Mouse (Mus musculus) cerebellum, postnatal 14 days (tissue): ENCODE results near the gene Dhcr24.

Experiments used
- DNase-seq, 2 experiments: peaks; one replicate each; pipeline ENCODE4 v3.0.0; 2021; ENCODE audit warnings: mixed read lengths in 2 of 2

The Dhcr24 gene

DNA sequence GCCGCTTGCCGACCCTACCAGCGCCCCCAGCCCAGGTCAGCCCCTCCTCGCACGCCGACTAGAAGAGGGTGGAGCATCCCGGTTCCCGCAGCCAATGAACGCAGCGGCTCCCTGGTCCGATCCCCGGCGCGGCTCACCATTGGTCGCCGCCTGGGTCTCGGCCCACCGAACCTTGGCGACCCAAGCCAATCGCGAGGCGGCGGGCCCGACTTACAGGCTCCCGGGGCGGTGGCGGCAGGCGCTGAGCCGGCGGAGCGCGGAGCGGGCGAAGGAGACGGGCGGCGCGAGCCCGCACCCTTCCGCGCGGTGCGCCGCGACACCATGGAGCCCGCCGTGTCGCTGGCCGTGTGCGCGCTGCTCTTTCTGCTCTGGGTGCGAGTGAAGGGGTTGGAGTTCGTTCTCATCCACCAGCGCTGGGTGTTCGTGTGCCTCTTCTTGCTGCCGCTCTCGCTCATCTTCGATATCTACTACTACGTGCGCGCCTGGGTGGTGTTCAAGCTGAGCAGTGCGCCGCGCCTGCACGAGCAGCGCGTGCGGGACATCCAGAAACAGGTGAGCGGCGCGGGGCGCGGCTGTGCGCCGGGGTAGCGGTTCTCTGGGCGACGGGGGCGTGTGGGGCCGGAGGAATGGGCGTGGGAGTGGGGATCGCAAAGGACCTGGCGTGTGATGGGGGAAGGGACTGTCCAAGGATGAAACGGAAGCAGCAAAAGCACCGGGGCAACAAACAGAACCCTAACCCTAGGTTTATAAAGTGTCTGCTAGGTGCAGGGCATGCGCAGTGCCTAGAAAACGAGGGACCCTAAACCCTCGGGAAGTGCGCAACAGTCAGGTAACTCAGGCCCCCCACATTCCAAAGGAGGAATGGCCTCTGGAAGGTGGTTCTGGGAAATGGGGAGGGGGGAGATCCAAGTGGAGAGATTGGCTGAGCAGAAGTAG is at the start of gene Dhcr24:
Gene Dhcr24 (plus strand): TSS at position 193 of the 936 bp plus-strand sequence.
- DNase-seq: peak; percentile 94 to 96

DNA sequence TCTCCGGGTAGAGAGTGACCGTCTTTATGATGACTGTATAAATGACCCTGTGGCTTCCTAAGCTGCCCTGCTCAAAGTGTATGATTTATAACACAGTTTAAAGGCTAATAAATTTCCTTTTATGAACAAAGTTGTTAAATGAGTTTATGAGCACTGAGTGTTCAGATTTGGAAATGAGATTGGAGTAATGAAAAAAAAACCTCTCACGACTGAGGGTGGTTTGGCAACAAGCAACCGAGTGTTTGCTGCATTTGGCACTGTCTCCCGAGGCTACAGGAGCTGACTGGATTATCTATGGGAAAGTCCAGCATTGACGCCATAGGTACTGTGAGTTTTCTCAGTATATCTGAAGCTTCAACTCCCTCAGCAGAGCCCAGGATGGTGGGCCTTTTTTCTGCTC is 46.2 kb upstream of the Dhcr24 start:
- DNase-seq: no peak

DNA sequence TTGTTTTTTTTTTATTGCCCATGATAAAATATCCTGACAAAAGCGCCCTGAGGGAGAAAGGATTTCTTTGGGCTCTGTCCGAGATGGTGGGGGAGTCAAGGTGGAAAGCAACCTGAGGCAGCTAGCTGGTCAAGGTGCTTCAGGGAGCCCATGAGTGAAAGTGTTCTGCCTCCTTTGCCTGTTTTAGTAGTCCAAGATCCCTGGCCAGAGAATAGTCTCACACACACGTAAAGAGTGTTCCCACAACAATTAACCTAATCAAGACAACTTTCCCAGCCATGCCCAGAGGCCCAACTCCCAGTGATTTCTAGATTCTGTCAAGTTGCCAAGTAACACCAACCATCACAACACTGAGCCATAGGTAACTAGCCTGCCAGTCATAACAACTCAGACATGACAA is 38.3 kb upstream of the Dhcr24 start:
- no peak for DNase-seq

DNA sequence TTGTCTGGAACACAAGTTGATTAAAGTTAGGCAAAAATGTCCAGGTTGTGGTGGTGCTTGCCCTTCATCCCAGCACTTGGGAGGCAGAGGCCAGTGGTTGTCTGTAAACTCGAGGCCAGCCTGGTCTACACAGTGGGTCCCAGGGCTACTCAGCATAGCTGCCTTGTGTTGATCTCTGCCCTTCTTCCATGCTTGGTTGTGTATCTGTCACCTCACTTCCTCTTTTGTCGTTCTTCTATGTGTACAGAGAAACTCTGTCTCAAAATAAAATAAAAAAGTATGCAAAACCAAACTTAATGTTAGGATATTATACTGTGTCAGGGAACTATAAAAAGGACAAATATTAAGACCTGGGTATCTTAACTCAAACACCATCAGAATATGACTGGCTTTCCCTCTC is 36.7 kb upstream of the Dhcr24 start:
- DNase-seq: no peak

DNA sequence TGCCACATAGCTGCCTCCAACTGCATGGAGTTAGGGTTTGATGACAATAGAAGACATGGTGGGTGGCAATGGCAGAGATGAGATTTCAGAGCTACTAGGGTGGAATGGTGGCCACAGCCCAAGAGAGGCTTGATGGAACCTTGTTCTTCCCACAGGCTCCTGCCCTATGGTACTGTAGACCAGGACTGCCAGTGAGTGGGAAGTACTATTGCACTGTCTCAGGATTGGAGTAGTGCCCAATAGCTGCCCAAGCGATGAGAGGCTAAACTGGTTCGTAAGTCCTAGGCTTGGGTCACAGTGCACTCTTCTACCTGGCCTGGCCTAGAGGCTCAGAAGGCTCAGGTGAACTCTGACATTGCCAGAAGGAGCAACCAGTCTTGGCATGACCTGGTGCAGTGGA is 35.8 kb upstream of the Dhcr24 start:
- DNase-seq: no peak

DNA sequence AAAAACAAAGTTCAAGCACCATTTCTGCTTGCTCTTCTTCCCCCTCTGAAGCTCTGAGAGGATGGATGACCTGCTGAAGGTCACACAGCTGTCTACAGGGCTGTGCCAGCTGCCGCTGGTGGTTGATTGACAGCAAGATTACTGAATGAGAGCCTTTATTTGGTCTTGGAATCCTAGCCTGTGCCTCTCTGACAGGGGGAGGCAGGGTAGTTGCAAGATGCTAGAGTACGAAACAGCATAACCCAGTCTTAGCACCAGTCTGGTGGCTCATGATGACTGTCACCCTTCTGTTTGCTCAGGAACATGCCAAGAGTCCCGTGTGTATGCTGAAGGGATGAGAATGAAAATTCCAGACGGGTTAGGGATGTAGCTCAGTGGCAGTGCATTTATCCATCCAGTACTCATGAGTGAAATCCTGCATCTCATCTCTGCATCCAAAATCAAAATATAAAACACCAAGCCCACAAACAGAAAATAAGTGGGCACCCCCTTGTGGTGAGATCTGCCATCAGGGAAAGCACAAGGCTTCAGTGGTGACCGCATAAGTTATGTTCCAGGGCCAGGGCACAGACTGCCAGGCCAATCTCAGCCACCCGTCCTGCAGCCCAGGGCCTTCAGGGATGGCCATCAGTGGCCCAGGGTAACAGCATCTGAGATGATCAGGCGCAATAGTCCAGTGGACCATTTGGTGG is 32.8 kb upstream of the Dhcr24 start:
- peak; percentile 30 to 59 for DNase-seq

DNA sequence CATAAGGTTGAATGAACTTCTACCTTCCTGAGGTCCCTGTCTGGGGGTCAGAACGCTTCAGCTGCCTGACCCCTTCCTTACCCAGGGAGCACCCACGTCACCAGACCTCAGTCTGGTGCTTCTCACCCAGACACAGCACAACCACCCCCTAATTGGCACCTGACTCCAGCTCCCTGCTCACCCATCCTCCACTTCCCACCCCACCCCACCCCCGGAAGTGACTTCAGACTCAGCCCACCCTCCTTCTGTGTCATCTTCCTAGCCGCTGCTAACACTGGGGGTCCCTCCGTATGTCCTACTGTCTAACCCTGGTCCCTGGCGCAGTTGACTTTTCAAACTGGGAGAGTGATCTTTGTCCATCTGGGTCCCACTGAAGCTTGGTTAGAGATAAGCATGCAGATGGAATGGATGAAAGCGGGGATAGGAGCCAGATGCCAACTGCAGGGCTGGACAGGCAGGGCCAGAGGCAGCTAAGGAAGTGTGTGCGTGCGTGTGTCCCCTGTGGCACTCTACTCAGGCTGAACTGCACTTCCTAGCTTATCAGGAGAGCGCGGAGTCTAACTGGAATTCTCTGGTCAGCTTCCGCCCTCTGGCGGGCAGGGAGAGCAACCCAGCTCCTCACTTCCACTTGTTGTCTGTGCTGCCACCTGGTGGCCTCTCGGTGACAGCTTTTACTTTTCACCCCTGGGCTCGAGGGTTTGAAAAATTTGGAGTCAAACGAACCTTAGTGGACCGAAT is 31.3 kb upstream of the Dhcr24 start:
- peak; percentile 95 to 97 for DNase-seq

DNA sequence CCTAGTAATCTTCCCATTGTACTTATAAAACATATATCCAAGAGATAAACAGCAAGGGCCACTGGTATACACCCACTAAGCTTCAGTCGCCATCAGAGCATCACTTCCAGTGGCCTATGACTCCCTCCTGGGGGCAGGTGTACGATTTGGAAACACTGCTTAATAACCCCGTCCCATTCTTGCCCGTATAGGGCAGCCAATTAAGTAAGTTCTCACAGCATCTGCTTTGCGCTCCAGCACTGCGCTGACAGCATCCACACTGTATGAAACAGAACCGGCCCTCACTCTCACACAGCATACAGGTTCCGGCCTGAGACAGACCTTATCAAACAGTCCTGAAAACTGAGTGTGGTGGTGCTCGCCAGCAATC is 30.7 kb upstream of the Dhcr24 start:
- peak in 1 of 2 experiments; percentile 10 for DNase-seq

DNA sequence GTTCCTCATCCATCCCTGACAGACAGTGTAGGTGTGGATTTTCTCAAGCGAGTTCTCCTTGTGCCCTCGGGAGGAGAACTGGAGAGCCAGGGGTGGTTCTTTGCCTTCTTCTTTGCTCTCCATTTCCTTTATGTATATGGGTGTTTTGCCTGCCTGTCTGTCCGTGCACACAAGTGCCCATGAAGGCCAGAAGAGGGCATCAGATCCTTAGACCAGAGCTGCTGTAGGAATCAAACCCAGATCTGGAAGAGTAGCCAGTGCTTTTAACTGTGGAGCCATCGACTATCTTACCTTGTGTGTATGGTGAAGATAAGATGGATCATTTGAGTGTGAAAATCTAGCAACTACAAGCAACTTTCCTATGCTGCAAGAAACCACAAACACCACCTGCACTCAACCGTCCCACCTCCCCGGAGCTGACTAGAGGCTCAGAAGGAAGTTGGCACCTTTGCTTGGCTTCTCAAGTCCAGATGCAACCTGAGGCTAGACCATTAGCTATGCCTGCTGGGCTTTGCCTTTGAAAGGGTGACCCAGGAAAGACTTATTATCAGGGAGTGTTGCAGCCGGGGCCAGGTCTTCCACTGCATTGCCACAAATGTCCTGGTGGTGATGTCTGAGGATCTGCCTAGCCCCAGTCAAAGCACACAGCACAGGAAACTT is 27.3 kb upstream of the Dhcr24 start:
- no peak for DNase-seq

DNA sequence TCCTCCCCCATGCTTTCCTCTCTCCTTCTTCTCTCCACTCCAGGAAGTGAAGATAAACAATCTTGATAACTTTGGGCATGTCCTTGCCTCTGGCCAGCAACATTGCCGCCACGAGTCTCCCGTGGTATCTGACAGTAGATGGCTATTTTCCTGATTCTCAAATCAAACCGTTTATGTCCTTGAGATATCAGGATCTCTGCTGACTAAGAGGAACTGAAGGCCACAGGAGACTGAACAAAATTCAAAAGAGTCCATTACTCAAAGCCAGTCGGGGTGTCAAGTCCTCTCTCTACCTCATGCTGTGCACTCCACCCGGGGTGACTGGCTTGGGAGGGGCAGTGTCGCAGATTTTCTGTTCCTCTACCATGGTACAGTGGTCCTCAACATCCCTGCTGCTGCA is 26.6 kb upstream of the Dhcr24 start:
- no peak for DNase-seq

DNA sequence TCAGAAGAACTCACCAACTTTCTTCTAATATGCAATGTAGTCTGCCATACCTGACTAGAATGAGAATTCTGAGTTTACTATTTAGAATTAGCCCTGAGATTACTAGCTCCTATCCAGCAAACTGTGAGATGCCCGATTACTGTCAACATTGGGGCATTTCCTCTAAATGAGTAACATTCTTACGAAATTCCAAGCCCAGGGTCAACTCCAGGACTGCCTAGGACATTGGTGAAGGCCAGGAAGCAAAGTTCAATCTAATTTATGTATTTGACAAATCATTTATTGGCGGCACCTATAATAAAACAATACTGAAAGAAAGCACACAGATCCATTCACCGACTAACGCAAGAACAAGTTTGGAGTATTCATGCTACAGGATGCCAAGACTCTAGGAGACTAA is 21.1 kb upstream of the Dhcr24 start:
- no peak for DNase-seq

DNA sequence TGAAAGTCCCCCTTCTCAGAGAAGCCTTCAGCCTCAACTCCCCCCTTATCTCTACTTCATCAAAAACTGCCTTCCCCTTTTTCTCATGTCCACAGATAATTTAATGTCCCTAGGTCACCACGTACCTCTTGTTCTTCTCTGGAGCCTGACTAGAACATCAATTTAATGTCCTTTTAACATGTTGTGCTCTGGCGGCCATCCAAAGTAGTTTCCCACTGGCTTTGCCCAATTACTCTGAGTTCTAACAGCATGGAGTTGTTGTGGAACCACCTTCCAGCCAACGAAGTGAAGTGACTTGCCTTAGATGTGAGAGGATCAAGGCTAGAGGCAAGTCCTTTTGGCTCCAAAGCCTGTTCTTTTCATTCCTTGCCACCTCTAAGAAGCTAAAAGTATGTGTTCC is 19.3 kb upstream of the Dhcr24 start:
- no peak for DNase-seq

DNA sequence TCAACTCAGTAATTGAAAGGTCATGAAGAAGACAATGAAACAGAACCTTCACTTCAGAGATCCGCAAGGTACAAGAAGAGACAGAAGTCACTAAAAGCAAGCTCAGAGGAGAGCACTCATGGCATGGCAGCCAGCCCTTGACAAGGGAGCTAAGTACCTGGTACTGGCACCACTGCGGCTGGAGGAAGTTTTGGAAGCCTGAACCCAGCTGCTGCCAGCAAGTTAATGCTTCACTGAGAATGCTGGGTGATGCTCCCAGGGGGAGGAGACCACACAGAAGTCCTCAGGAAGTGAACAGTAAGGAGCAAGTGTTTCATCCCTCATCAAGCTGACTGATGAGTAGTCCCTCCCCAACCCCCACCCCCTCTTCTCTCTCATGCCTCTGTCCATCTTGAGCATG is 18.6 kb upstream of the Dhcr24 start:
- DNase-seq: no peak

DNA sequence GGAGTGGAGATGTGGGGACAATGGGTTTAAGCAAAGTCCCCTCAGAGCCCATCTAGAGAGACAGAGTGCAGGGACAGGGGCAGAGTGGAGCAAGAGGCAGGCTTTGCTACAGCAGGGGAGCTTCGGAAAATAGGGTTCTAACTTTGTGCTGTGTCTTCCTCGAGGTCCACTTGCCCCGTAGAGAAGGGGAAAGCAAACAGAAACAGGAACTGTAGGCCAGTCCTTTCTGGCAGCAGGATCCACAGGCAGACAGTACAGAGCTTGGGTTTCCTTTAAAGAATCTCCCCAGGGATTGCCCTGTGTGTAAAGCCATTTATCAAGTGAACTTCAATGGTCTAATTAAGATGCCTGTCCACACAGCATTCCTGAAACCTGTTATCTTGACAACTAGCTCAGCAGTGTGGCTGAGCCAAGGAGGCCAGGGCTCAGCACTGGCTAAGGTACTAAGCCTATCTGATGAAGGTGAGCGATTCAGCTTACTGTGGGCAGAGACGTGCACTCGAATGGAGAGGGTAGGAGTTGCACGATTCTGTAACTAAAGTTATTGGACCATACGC is 14.9 kb upstream of the Dhcr24 start:
- DNase-seq: no peak

DNA sequence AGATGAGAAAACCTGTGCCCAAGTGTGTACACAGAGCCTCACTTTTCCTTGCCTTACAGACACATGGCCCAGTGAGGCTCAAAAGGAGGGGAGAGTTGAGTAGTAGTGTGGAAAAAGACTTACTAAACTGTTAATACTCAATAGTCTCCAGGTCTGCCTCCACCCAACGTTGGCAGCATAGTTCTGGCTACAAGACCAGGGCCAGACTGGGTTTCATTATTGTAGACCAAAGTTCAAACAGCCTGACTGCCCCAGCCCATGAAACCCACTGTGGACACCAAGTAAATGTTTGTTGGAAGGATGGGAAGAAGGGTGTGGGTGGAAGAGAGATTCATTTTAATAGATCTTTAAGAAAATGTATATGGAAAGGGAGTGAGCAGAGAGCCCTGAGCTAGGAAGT is 13.9 kb upstream of the Dhcr24 start:
- no peak for DNase-seq

DNA sequence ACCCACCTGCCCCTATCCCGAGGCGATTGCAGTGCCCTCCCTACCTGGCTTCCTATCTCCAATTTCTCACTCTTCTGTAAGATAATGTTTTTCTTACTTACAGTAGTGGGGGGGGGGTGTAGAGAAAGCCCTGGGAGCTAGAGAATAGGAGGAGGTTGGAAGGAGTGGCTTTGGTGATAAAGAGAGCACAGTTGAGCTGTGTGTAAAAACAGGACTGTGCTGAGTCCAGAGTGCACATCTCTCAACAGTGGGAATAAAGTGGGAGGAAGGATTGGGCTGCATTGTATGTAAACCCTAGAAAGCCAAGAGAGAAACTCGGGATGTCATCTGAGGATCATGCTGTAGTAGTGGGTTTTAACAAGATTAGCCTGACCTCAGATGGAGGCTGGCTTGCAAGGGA is 12.7 kb upstream of the Dhcr24 start:
- no peak for DNase-seq

DNA sequence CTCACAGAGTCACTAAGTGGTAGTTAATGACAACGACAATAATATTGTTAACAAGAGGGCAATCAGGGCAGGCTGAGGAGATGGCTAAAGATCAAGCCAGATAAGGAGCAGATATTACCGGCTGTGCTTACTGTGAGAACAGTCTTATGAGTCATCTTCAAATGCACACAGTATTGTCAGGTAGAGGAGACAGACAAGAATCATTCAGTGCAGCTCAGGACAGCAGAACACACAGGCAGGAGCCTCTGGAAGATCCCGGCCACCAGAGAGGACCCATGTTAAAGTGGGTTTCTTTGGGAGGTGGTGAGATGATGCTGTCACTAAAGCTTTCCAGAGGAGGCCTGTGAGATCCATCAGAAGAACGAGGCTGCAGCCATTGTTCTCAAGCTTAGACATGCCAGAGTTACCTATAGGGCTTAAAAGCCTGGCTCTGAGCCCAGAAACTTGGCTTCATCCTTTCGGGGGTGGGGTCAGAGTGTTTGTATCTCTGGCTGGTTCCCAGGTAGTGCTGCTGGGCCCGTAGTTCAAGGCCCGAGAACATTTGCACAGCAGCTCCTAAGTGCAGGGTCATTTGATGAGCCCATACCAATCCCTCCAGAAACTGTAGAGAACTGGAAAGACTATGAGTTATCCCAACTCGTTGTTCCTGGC is 10.2 kb upstream of the Dhcr24 start:
- no peak for DNase-seq

DNA sequence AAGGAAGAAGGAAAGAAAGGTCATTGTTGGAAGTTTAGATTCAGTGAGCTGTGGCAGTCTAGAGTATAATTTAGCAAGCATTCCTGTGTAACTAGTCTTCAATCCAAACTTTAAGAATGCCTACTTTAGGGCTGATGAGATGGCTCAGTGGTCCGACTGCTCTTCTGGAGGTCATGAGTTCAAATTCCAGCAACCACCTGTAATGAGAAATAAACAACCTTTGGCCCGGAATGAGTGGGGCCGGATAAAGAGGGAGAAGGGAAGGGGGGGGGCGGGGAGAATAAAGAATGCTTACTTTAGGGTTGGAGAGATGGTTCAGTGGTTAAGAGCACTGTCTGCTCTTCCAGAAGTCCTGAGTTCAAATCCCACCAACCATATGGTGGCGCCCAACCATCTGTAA is 3.6 kb upstream of the Dhcr24 start:
- no peak for DNase-seq

DNA sequence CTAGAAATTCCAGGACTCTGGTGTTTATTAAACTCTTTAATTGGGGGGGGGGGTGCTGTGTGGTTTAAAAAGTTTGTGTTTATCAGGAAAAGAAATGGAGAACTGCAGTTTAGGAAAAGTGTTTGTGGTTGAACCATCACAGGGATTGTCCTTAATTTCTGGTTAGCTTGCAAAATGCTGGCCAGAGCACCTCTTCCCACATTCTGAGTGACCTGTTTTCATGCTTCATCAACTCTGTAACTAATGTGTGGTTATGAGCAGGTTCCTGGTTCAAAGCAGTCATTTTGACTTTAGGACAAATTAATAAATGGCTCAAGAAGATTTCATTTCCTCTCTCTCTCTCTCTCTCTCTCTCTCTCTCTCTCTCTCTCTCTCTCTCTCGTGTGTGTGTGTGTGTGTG is 2.9 kb upstream of the Dhcr24 start:
- no peak for DNase-seq

DNA sequence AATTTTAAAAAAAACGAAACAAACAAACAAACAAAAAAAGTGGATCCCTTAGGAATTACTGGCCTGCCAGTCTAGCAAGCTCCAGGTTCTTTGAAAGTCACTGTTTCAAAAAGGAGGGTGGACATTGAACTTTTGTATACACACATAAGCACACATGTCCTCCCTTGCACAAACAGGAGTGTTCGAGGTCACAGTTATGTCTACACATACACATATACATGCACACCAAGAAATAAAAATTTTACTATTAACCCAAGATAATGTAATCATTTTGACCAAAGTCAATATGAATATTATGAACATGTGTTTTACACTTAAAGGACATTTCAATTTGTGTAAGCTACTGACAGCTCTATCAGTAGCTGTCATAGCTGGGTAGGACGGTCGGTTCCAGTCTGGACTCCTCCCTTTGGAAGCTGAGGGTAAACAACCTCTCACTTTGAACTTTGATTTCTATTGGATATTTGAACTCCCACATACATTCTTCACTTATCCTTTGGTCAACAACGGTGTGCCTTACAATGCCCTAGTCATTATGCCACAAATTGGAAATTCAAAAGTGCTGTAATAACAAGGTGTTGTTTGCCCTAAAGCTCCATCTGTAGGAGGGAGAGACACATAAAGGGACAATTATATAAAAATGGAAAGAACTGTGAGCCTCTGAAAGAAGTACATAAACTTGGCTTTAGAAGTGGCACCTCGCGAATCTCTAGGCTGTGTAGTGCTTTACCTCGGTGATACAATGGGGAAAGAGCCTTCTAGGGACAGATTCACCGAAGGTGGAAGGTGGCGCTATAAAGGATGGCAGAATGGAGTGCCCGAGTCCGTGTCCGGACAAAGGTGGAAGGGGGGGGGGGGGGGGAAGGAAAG is 1.3 kb upstream of the Dhcr24 start:
- DNase-seq: peak in 1 of 2 experiments; percentile 30

DNA sequence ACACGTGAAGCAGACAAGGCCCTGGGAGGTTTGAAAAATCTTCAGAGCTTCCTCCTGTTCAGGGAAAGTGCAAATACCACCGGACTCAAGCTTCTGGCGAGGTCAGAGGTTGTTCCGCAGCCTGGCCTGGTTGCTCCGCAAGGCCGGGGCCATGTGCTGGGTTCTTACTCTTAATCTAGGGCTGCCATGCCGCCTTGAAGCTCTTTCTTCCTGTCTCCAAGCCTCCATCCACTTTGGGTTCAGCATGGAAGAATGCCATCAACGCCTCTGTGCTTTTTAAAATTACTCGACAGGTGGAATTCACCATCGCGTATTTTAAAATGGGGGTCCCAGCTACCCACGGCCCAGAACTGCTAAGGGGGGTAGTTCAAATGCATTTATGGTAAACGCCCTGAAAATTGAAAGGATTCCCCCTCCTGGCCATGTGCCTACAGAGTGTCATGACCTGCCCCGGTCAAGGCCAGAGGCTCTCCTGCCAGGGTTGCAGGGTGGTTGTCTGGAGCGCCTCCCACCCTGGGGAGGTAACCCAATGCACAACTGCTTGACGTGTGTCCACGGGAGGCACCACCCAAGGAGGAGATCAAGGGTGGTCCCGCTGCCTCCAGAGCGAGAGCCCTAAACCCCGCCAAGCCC is 509 bp upstream of the Dhcr24 start:
- no peak for DNase-seq
